9 mouse cellular contexts compared by ENCODE assay signal in genomic region chr7:45305275-45305674, GRCm38 (mm10). TPM values are rescaled to one million over a fixed set of nuclear protein-coding genes. Genes with fewer than 3 reads are reported as not detected.
DNase-seq lines count a peak whose midpoint lies in the region; ATAC-seq and TF ChIP-seq lines count a peak whose summit lies in the region.
"Had no signal": no experiment of that assay in that cellular context is flagged by ENCODE, and none has a peak within 500 bp of the region (broad histone marks: within the 10 kb centered on the region; RNA-seq: fewer than 3 reads in every experiment).

No protein-coding gene starts in this region.

- intact Hi-C loops in heart, postnatal 10 days (cut with DNase I) = no loop called here

- H3K9me3 ChIP-seq in E14TG2a.4 (ENCODE audit: low read length) = no peaks in the 10 kb centered on the region
- H3K9me3 ChIP-seq in embryonic facial prominence, embryonic 12.5 days = no peaks in the 10 kb centered on the region
- no peaks in the 10 kb centered on the region for H3K9me3 ChIP-seq in liver, embryonic 14.5 days (ENCODE audit: control insufficient read depth, low read length)

- peaks cover 59% of the 10 kb centered on the region for H3K36me3 ChIP-seq in E14TG2a.4 (ENCODE audit: insufficient read depth, low read length)
- H3K36me3 ChIP-seq in embryonic facial prominence, embryonic 12.5 days = peaks cover 12% of the 10 kb centered on the region; the same call in 1 of the 2 replicates
- no peaks in the 10 kb centered on the region for H3K36me3 ChIP-seq in liver, embryonic 14.5 days (replicated peaks; ENCODE audit: control insufficient read depth, insufficient read depth, low read depth)

- peak; percentile 68 to 77 for DNase-seq in adrenal gland, postnatal 36 days
- peak; percentile 38 to 79 for DNase-seq in heart, postnatal 10 days
- DNase-seq in kidney, postnatal 4 days = peak; percentile 80 to 85
- peak; percentile 28 to 48 (median 39) for DNase-seq in liver, embryonic 14.5 days (ENCODE audit: low read depth in 3 of 3, low spot score in 3 of 3)
- peak; percentile 82 for DNase-seq in neural tube, embryonic 10.5 days (ENCODE audit: extremely low spot score, low spot score)
- DNase-seq in testis, postnatal 10 days (ENCODE audit: low spot score) = peak; percentile 87

- H3K4me3 ChIP-seq in E14TG2a.4 (replicated peaks; ENCODE audit: low read length) = peak overlapping the region; percentile 52
- H3K4me3 ChIP-seq in embryonic facial prominence, embryonic 12.5 days = 0 out of 2 replicates have a peak overlapping the region, but pooled peaks have one; percentile 9
- no peak overlapping the region for H3K4me3 ChIP-seq in liver, embryonic 14.5 days (ENCODE audit: insufficient read depth in 1 of 2, low read depth in 2 of 2, low read length in 2 of 2)

- H3K9ac ChIP-seq in embryonic facial prominence, embryonic 12.5 days = no peak overlapping the region
- H3K9ac ChIP-seq in liver, embryonic 14.5 days (replicated peaks) = no peak overlapping the region

- peak; percentile 79 for TF ChIP-seq CTCF in E14TG2a.4 (conservative IDR thresholded peaks at IDR 0.05; ENCODE audit: low read length)
- peak; percentile 89 for TF ChIP-seq CTCF in liver, embryonic 14.5 days (IDR thresholded peaks at IDR 0.05; ENCODE audit: low read depth)

- no peak for TF ChIP-seq EP300 in liver, embryonic 14.5 days (IDR thresholded peaks at IDR 0.05; ENCODE audit: low read depth)

- H3K4me1 ChIP-seq in E14TG2a.4 (replicated peaks; ENCODE audit: low read depth, low read length) = peaks cover 49% of the 10 kb centered on the region
- no peaks in the 10 kb centered on the region for H3K4me1 ChIP-seq in embryonic facial prominence, embryonic 12.5 days
- H3K4me1 ChIP-seq in liver, embryonic 14.5 days (replicated peaks; ENCODE audit: control insufficient read depth in 2 of 2, insufficient read depth in 2 of 2, low read length in 1 of 2) = no peaks in the 10 kb centered on the region

- H3K27ac ChIP-seq in embryonic facial prominence, embryonic 12.5 days = no peak overlapping the region
- H3K27ac ChIP-seq in liver, embryonic 14.5 days = no peak overlapping the region

- no peaks in the 10 kb centered on the region for H3K27me3 ChIP-seq in E14TG2a.4 (ENCODE audit: insufficient read depth, low read length)
- H3K27me3 ChIP-seq in embryonic facial prominence, embryonic 12.5 days = 0 out of 2 replicates have a peak, but pooled peaks cover 7% of the 10 kb centered on the region
- no peaks in the 10 kb centered on the region; the same call in 1 of the 2 replicates for H3K27me3 ChIP-seq in liver, embryonic 14.5 days (ENCODE audit: control insufficient read depth, insufficient read depth, low read length)

- 5% methylated on average over 17 of the region's 17 CpGs for WGBS in embryonic facial prominence, embryonic 12.5 days
- 4% methylated on average over 17 of the region's 17 CpGs for WGBS in liver, embryonic 14.5 days (ENCODE audit: insufficient replicate concordance)

- peak; percentile 7; the same call in 1 of the 2 replicates for ATAC-seq in embryonic facial prominence, embryonic 12.5 days (ENCODE audit: insufficient number of reproducible peaks, insufficient read depth, low FRiP score, low TSS enrichment)
- peak; percentile 51; the same call in 1 of the 2 replicates for ATAC-seq in liver, embryonic 14.5 days (ENCODE audit: insufficient read depth)

- peak overlapping the region; percentile 38 for H3K4me2 ChIP-seq in embryonic facial prominence, embryonic 12.5 days (replicated peaks)
- no peak overlapping the region for H3K4me2 ChIP-seq in liver, embryonic 14.5 days (ENCODE audit: low read depth)

RNA-seq across cellular contexts. Expression of gene Slc6a21, which starts 28.0 kb away (rescaled TPM):
- under 1 TPM in 1 of 2 experiments, not detected in 1; 0.13 TPM for total RNA-seq in adrenal gland, postnatal 36 days (2021)
- not detected in 2 replicates for polyA plus RNA-seq in embryonic facial prominence, embryonic 12.5 days (2016; fragmentation: Nextera tagmentation; extraction: Ambion mirVana)
- not detected for total RNA-seq in heart, postnatal 10 days (2021)
- not detected in 2 replicates for polyA plus RNA-seq in liver, embryonic 14.5 days (2012; rRNA removed)
- not detected in 2 replicates for polyA plus RNA-seq in liver, embryonic 14.5 days (2014; fragmentation: Nextera tagmentation; extraction: Ambion mirVana)
- total RNA-seq: gastrocnemius, postnatal 4 days had no signal

RNA-seq across cellular contexts. Expression of gene Trpm4, which starts 28.3 kb away (rescaled TPM):
- 1 to 10 TPM; 5.7 to 8.5 TPM for total RNA-seq in adrenal gland, postnatal 36 days (2021)
- 16.1 and 18.5 TPM in 2 replicates for polyA plus RNA-seq in embryonic facial prominence, embryonic 12.5 days (2016; fragmentation: Nextera tagmentation; extraction: Ambion mirVana)
- total RNA-seq in heart, postnatal 10 days (2021) = 10 to 100 TPM; 21.0 to 26.1 TPM
- polyA plus RNA-seq in liver, embryonic 14.5 days (2012; rRNA removed) = 0.70 and 0.87 TPM in 2 replicates
- polyA plus RNA-seq in liver, embryonic 14.5 days (2014; fragmentation: Nextera tagmentation; extraction: Ambion mirVana) = 0.43 and 0.60 TPM in 2 replicates

RNA-seq across cellular contexts. Expression of gene Hrc, which starts 29.8 kb away (rescaled TPM):
- under 1 TPM in 1 of 2 experiments, not detected in 1; 0.13 TPM for total RNA-seq in adrenal gland, postnatal 36 days (2021)
- polyA plus RNA-seq in embryonic facial prominence, embryonic 12.5 days (2016; fragmentation: Nextera tagmentation; extraction: Ambion mirVana) = 0.81 and 1.5 TPM in 2 replicates
- 100 to 1,000 TPM; 320 to 351 TPM for total RNA-seq in heart, postnatal 10 days (2021)
- 0.02 and 0.07 TPM in 2 replicates for polyA plus RNA-seq in liver, embryonic 14.5 days (2012; rRNA removed)
- not detected in 2 replicates for polyA plus RNA-seq in liver, embryonic 14.5 days (2014; fragmentation: Nextera tagmentation; extraction: Ambion mirVana)

Comparison
In these comparisons a context has a peak if more than half of its experiments do, and no peak if none do; other contexts are left out.
1. H3K4me3 ChIP-seq: peak in E14TG2a.4 (single experiment) and embryonic facial prominence, embryonic 12.5 days (single experiment); none in liver, embryonic 14.5 days (0 of 2).
2. RNA of gene Hrc, which starts 29.8 kb away (total RNA-seq): 320 to 351 TPM in heart, postnatal 10 days; 0.13 TPM in adrenal gland, postnatal 36 days; every median in the first group is over 100 times any median in the second.
3. Peak in every context shown above with its lines, with median percentiles within 50 percentile points of each other: DNase-seq.